Mouse (Mus musculus) lung, postnatal 0 days (tissue): ENCODE data around the gene Mettl1.

Experiments used
- CTCF ChIP-seq: IDR thresholded peaks from 2 replicates; pipeline ENCODE4 v1.5.1; 2016; ENCODE audit warnings: antibody characterized with exemption, mild to moderate bottlenecking
- EP300 ChIP-seq: IDR thresholded peaks from 2 replicates; pipeline ENCODE4 v1.6.1; 2016; ENCODE audit warnings: antibody characterized with exemption, mild to moderate bottlenecking, control low read depth

DNA sequence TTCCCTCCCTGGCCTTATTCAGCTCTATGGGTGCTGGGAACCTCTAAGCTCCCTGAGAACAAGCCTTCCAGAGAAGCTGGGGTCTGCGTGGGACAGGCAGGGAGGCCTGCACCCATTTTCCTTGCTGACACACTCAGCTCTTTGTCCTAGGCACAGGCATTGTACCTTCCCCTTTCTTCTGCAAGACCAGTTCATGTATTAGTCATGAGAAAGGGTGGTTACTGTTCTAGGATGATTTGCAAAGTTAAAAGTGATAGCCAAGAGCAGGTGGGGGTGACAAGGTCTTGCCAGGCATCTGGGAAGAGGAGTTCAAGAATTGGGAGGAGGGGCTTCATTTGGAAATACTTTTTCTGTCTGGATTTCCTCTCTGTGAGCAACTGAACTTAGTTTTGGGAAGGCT is 39.2 kb upstream of the Mettl1 start:
- no peak for TF ChIP-seq EP300
- TF ChIP-seq CTCF = no peak
